Mouse (Mus musculus): Measurements from ENCODE around the gene Renbp.
A peak's percentile ranks its signal among the peaks of the same experiment; 100 is the strongest.

Gene Renbp

GRCm38 (mm10) chrX:73930402-73931062 lies at the start of gene Renbp:
Renbp (minus strand) TSS chrX:73930850.
- peak; percentile 86 for DNase-seq

- no peak for DNase-seq
Measured at GRCm38 (mm10) chrX:73977783-73978182, 47.1 kb upstream of the Renbp start.

- DNase-seq = no peak
Measured at GRCm38 (mm10) chrX:73976283-73976682, 45.6 kb upstream of the Renbp start.

GRCm38 (mm10) chrX:73972774-73973173 lies 42.1 kb upstream of the Renbp start:
- DNase-seq = no peak

GRCm38 (mm10) chrX:73970781-73971180 lies 40.1 kb upstream of the Renbp start:
- DNase-seq = no peak

GRCm38 (mm10) chrX:73969729-73970128 lies 39.1 kb upstream of the Renbp start:
- DNase-seq = no peak

- DNase-seq = no peak
Measured at GRCm38 (mm10) chrX:73969167-73969566, 38.5 kb upstream of the Renbp start.

GRCm38 (mm10) chrX:73967177-73968075 lies 36.8 kb upstream of the Renbp start:
- DNase-seq = peak; percentile 94

- peak; percentile 94 for DNase-seq
Measured at GRCm38 (mm10) chrX:73966248-73967176, 35.9 kb upstream of the Renbp start, which contains the start of gene Hcfc1. Hcfc1 (minus strand) TSS chrX:73966357.

GRCm38 (mm10) chrX:73965307-73965706 lies 34.7 kb upstream of the Renbp start:
- peak; percentile 45 for DNase-seq

GRCm38 (mm10) chrX:73964363-73964762 lies 33.7 kb upstream of the Renbp start:
- DNase-seq = peak; percentile 28

- DNase-seq = no peak
Measured at GRCm38 (mm10) chrX:73954988-73955387, 24.3 kb upstream of the Renbp start.

GRCm38 (mm10) chrX:73952603-73953002 lies 22.0 kb upstream of the Renbp start:
- no peak for DNase-seq

- DNase-seq = no peak
Measured at GRCm38 (mm10) chrX:73949341-73949740, 18.7 kb upstream of the Renbp start.

GRCm38 (mm10) chrX:73948647-73949046 lies 18.0 kb upstream of the Renbp start:
- DNase-seq = peak; percentile 75

GRCm38 (mm10) chrX:73946896-73947295 lies 16.2 kb upstream of the Renbp start:
- DNase-seq = no peak

- DNase-seq = no peak
Measured at GRCm38 (mm10) chrX:73942294-73942693, 11.6 kb upstream of the Renbp start.

- DNase-seq = no peak
Measured at GRCm38 (mm10) chrX:73941860-73942259, 11.2 kb upstream of the Renbp start.

GRCm38 (mm10) chrX:73931871-73932270 lies 1.2 kb upstream of the Renbp start:
- no peak for DNase-seq

GRCm38 (mm10) chrX:73922550-73922882 lies 8.1 kb downstream of the Renbp start:
- no peak for DNase-seq

- peak; percentile 90 for DNase-seq
Measured at GRCm38 (mm10) chrX:73921823-73922549, 8.7 kb downstream of the Renbp start, which contains the start of the genes Arhgap4 and Naa10. Arhgap4 (minus strand) TSS chrX:73921870. Naa10 (minus strand) TSS chrX:73921944.

GRCm38 (mm10) chrX:73921285-73921822 lies 9.3 kb downstream of the Renbp start:
- DNase-seq = no peak
